In genomic region chr9:37656439-37656881, GRCm38 (mm10) we compare ENCODE assay signal across 8 mouse cellular contexts. TPM values are rescaled to one million over a fixed set of nuclear protein-coding genes. Genes with fewer than 3 reads are reported as not detected.
A peak's percentile ranks its signal among the peaks of the same experiment; 100 is the strongest.
DNase-seq lines count a peak whose midpoint lies in the region; ATAC-seq and TF ChIP-seq lines count a peak whose summit lies in the region.

No protein-coding gene starts in this region.

- WGBS in embryonic facial prominence, embryonic 14.5 days: under 1% methylated on average over 10 of the region's 10 CpGs
- 2% methylated on average over 10 of the region's 10 CpGs for WGBS in hindbrain, embryonic 13.5 days
- 1% methylated on average over 10 of the region's 10 CpGs for WGBS in liver, embryonic 11.5 days

- H3K9ac ChIP-seq in embryonic facial prominence, embryonic 14.5 days (ENCODE audit: low read depth, low read length): peak overlapping the region; percentile 83
- peak overlapping the region; percentile 86 for H3K9ac ChIP-seq in hindbrain, embryonic 13.5 days
- H3K9ac ChIP-seq in liver, embryonic 11.5 days (ENCODE audit: low read depth, low read length): peak overlapping the region; percentile 84

- H3K4me3 ChIP-seq in testis, adult 2 months (ENCODE audit: control insufficient read depth, low read depth, low read length): peak overlapping the region; percentile 98
- H3K4me3 ChIP-seq in embryonic facial prominence, embryonic 14.5 days (ENCODE audit: low read depth, low read length): peak overlapping the region; percentile 78
- peak overlapping the region; percentile 83 for H3K4me3 ChIP-seq in hindbrain, embryonic 13.5 days
- peak overlapping the region; percentile 85 for H3K4me3 ChIP-seq in liver, embryonic 11.5 days (ENCODE audit: low read depth, low read length)
- H3K4me3 ChIP-seq in myocyte: peak overlapping the region; percentile 97

- H3K4me2 ChIP-seq in embryonic facial prominence, embryonic 14.5 days (ENCODE audit: low read depth, low read length): peak overlapping the region; percentile 82
- H3K4me2 ChIP-seq in hindbrain, embryonic 13.5 days: peak overlapping the region; percentile 87
- H3K4me2 ChIP-seq in liver, embryonic 11.5 days: peak overlapping the region; percentile 73
- H3K4me2 ChIP-seq in myocyte (ENCODE audit: low read depth): peak overlapping the region; percentile 97

- no peak for TF ChIP-seq CTCF in testis, adult 2 months (IDR thresholded peaks at IDR 0.05; ENCODE audit: control insufficient read depth, insufficient read depth, insufficient replicate concordance, low read depth, low read length)

- TF ChIP-seq POLR2A in testis, adult 2 months (IDR thresholded peaks at IDR 0.05; ENCODE audit: control insufficient read depth, low read depth, low read length): no peak
- no peak for TF ChIP-seq POLR2A in myocyte (IDR thresholded peaks at IDR 0.05; ENCODE audit: insufficient read length, low read depth)

- no peaks in the 10 kb centered on the region; the same call in 1 of the 2 replicates for H3K36me3 ChIP-seq in testis, adult 2 months (ENCODE audit: control insufficient read depth, insufficient read depth, low read length)
- H3K36me3 ChIP-seq in embryonic facial prominence, embryonic 14.5 days (ENCODE audit: control insufficient read depth, insufficient read depth, low read length): peaks cover 36% of the 10 kb centered on the region
- peaks cover 27% of the 10 kb centered on the region for H3K36me3 ChIP-seq in hindbrain, embryonic 13.5 days
- H3K36me3 ChIP-seq in liver, embryonic 11.5 days (ENCODE audit: control insufficient read depth, insufficient read depth, low read length): peaks cover 19% of the 10 kb centered on the region
- peaks cover 24% of the 10 kb centered on the region for H3K36me3 ChIP-seq in myocyte (ENCODE audit: control insufficient read depth, insufficient read depth)

- DNase-seq in testis, postnatal 10 days (ENCODE audit: low spot score): no peak
- DNase-seq in embryonic facial prominence, embryonic 14.5 days (ENCODE audit: low spot score): no peak
- DNase-seq in liver, embryonic 11.5 days (ENCODE audit: low spot score): peak; percentile 40
- DNase-seq in gastrocnemius, postnatal 14 days: no peak
- DNase-seq in frontal cortex, postnatal 25 days (ENCODE audit: low spot score in 2 of 2): no peak

- H3K27ac ChIP-seq in testis, adult 2 months (ENCODE audit: control insufficient read depth, insufficient read depth, low read depth, low read length): peak overlapping the region; percentile 91
- H3K27ac ChIP-seq in embryonic facial prominence, embryonic 14.5 days (replicated peaks; ENCODE audit: low read depth, low read length): peak overlapping the region; percentile 94
- 0 out of 2 replicates have a peak overlapping the region, but pooled peaks have one; percentile 69 for H3K27ac ChIP-seq in hindbrain, embryonic 13.5 days
- peak overlapping the region; percentile 67 for H3K27ac ChIP-seq in liver, embryonic 11.5 days (ENCODE audit: low read depth, low read length)

- peaks cover 20% of the 10 kb centered on the region for H3K79me2 ChIP-seq in myocyte (ENCODE audit: control insufficient read depth, insufficient read depth)

- 0 out of 2 replicates have a peak, but pooled peaks have one; percentile 7 for ATAC-seq in embryonic facial prominence, embryonic 14.5 days (ENCODE audit: low read depth)
- peak; percentile 17; the same call in 1 of the 2 replicates for ATAC-seq in hindbrain, embryonic 13.5 days (ENCODE audit: low FRiP score)
- ATAC-seq in liver, embryonic 11.5 days (replicated peaks; ENCODE audit: low FRiP score): peak; percentile 44; the same call in 1 of the 2 replicates

- no peaks in the 10 kb centered on the region for H3K27me3 ChIP-seq in testis, adult 2 months (ENCODE audit: control insufficient read depth, insufficient read depth, low read length)
- H3K27me3 ChIP-seq in embryonic facial prominence, embryonic 14.5 days (replicated peaks; ENCODE audit: control insufficient read depth, insufficient read depth, low read length): no peaks in the 10 kb centered on the region
- 0 out of 2 replicates have a peak, but pooled peaks cover 4% of the 10 kb centered on the region for H3K27me3 ChIP-seq in hindbrain, embryonic 13.5 days
- H3K27me3 ChIP-seq in liver, embryonic 11.5 days (replicated peaks; ENCODE audit: control insufficient read depth, insufficient read depth, low read length): no peaks in the 10 kb centered on the region
- H3K27me3 ChIP-seq in myocyte (ENCODE audit: control insufficient read depth, insufficient read depth, insufficient read length): no peaks in the 10 kb centered on the region

- H3K4me1 ChIP-seq in testis, adult 2 months (ENCODE audit: control insufficient read depth, insufficient read depth, low read length): no peaks in the 10 kb centered on the region; the same call in 1 of the 2 replicates
- peaks cover 5% of the 10 kb centered on the region; the same call in 1 of the 2 replicates for H3K4me1 ChIP-seq in embryonic facial prominence, embryonic 14.5 days (ENCODE audit: control insufficient read depth, insufficient read depth, low read length)
- H3K4me1 ChIP-seq in hindbrain, embryonic 13.5 days (replicated peaks): peaks cover 12% of the 10 kb centered on the region
- H3K4me1 ChIP-seq in liver, embryonic 11.5 days (replicated peaks; ENCODE audit: control insufficient read depth, insufficient read depth, low read length): 0 out of 2 replicates have a peak, but pooled peaks cover 6% of the 10 kb centered on the region

- H3K9me3 ChIP-seq in embryonic facial prominence, embryonic 14.5 days (ENCODE audit: control insufficient read depth, low read length): no peaks in the 10 kb centered on the region
- H3K9me3 ChIP-seq in hindbrain, embryonic 13.5 days: no peaks in the 10 kb centered on the region
- no peaks in the 10 kb centered on the region for H3K9me3 ChIP-seq in liver, embryonic 11.5 days (ENCODE audit: control insufficient read depth, low read length)

- intact Hi-C loops in gastrocnemius, postnatal 14 days (cut with DNase I; ENCODE audit: low total_unique reads): no loop called here

- H3ac ChIP-seq in myocyte (ENCODE audit: control insufficient read depth, insufficient read length): peak overlapping the region; percentile 12

TF ChIP-seq in myocyte, 11 proteins besides CTCF, POLR2A, EP300 and RAD21:
- TF ChIP-seq MAX (IDR thresholded peaks at IDR 0.05; ENCODE audit: low read depth): no peak
- TF ChIP-seq POLR2AphosphoS2 (IDR thresholded peaks at IDR 0.05; ENCODE audit: insufficient read length, low read depth): no peak
- TF ChIP-seq TCF12 (IDR thresholded peaks at IDR 0.05; ENCODE audit: insufficient read depth, poor library complexity, severe bottlenecking): no peak
- no peak for TF ChIP-seq MYOD1 (IDR thresholded peaks at IDR 0.05; ENCODE audit: control insufficient read depth in 1 of 3, insufficient read length in 2 of 3, low read depth in 2 of 3)
- TF ChIP-seq MYOG (IDR thresholded peaks at IDR 0.05; ENCODE audit: control insufficient read depth in 1 of 3, insufficient read depth in 1 of 3, insufficient read length in 2 of 3, low read depth in 2 of 3): no peak
- no peak for TF ChIP-seq REST (IDR thresholded peaks at IDR 0.05; ENCODE audit: insufficient read depth, insufficient read length)
- no peak for TF ChIP-seq CEBPB (IDR thresholded peaks at IDR 0.05; ENCODE audit: insufficient read depth, poor library complexity, severe bottlenecking)
- TF ChIP-seq TCF3 (IDR thresholded peaks at IDR 0.05; ENCODE audit: insufficient read length, low read depth): no peak

RNA-seq across cellular contexts. Expression of gene Tbrg1, which starts 0.7 kb away (rescaled TPM):
- 84.6 and 91.2 TPM in 2 replicates for polyA plus RNA-seq in testis, adult 2 months (2012; rRNA removed)
- polyA plus RNA-seq in embryonic facial prominence, embryonic 14.5 days (2014; fragmentation: Nextera tagmentation; extraction: Ambion mirVana): 197 and 214 TPM in 2 replicates
- polyA plus RNA-seq in hindbrain, embryonic 13.5 days (2015; fragmentation: Nextera tagmentation; extraction: Ambion mirVana): 89.2 and 95.8 TPM in 2 replicates
- 127 and 128 TPM in 2 replicates for polyA plus RNA-seq in liver, embryonic 11.5 days (2014; fragmentation: Nextera tagmentation; extraction: Ambion mirVana)
- 93.3 TPM for polyA plus RNA-seq in myocyte (2012; fragmentation: generic; extraction: Trizol)
- 10 to 100 TPM; 38.5 to 42.1 TPM for total RNA-seq in gastrocnemius, postnatal 14 days (2021)

RNA-seq across cellular contexts. Expression of gene Panx3, which starts 12.6 kb away (rescaled TPM):
- 0.70 and 0.85 TPM in 2 replicates for polyA plus RNA-seq in testis, adult 2 months (2012; rRNA removed)
- 39.9 and 57.4 TPM in 2 replicates for polyA plus RNA-seq in embryonic facial prominence, embryonic 14.5 days (2014; fragmentation: Nextera tagmentation; extraction: Ambion mirVana)
- polyA plus RNA-seq in hindbrain, embryonic 13.5 days (2015; fragmentation: Nextera tagmentation; extraction: Ambion mirVana): 0.08 and 0.47 TPM in 2 replicates
- not detected in 2 replicates for polyA plus RNA-seq in liver, embryonic 11.5 days (2014; fragmentation: Nextera tagmentation; extraction: Ambion mirVana)
- 0.02 TPM for polyA plus RNA-seq in myocyte (2012; fragmentation: generic; extraction: Trizol)
- not detected for total RNA-seq in gastrocnemius, postnatal 14 days (2021)

RNA-seq across cellular contexts. Expression of gene Spa17, which starts 42.9 kb away (rescaled TPM):
- polyA plus RNA-seq in testis, adult 2 months (2012; rRNA removed): 547 and 582 TPM in 2 replicates
- polyA plus RNA-seq in embryonic facial prominence, embryonic 14.5 days (2014; fragmentation: Nextera tagmentation; extraction: Ambion mirVana): 6.9 and 10.2 TPM in 2 replicates
- polyA plus RNA-seq in hindbrain, embryonic 13.5 days (2015; fragmentation: Nextera tagmentation; extraction: Ambion mirVana): 16.1 and 17.1 TPM in 2 replicates
- polyA plus RNA-seq in liver, embryonic 11.5 days (2014; fragmentation: Nextera tagmentation; extraction: Ambion mirVana): 3.9 and 4.9 TPM in 2 replicates
- polyA plus RNA-seq in myocyte (2012; fragmentation: generic; extraction: Trizol): 2.7 TPM
- total RNA-seq in gastrocnemius, postnatal 14 days (2021): 1 to 10 TPM; 1.9 to 2.2 TPM

RNA-seq across cellular contexts. Expression of gene Olfr160, which starts 59.6 kb away (rescaled TPM):
- polyA plus RNA-seq in testis, adult 2 months (2012; rRNA removed): 0.19 TPM in 1 of 2 replicates, not detected in the other
- not detected in 2 replicates for polyA plus RNA-seq in embryonic facial prominence, embryonic 14.5 days (2014; fragmentation: Nextera tagmentation; extraction: Ambion mirVana)
- polyA plus RNA-seq in hindbrain, embryonic 13.5 days (2015; fragmentation: Nextera tagmentation; extraction: Ambion mirVana): not detected in 2 replicates
- not detected in 2 replicates for polyA plus RNA-seq in liver, embryonic 11.5 days (2014; fragmentation: Nextera tagmentation; extraction: Ambion mirVana)
- polyA plus RNA-seq in myocyte (2012; fragmentation: generic; extraction: Trizol): not detected
- not detected for total RNA-seq in gastrocnemius, postnatal 14 days (2021)

Comparison
In these comparisons a context has a peak if more than half of its experiments do, and no peak if none do; other contexts are left out.
1. RNA of gene Panx3, which starts 12.6 kb away (polyA plus RNA-seq): 39.9 to 57.4 TPM in embryonic facial prominence, embryonic 14.5 days; 0.70 to 0.85 TPM in testis, adult 2 months, 0.08 to 0.47 TPM in hindbrain, embryonic 13.5 days, 0.02 TPM in myocyte (single experiment) and not detected in liver, embryonic 11.5 days; every median in the first group is over 10 times any median in the second.
2. RNA of gene Spa17, which starts 42.9 kb away (polyA plus RNA-seq): 547 to 582 TPM in testis, adult 2 months; 16.1 to 17.1 TPM in hindbrain, embryonic 13.5 days, 6.9 to 10.2 TPM in embryonic facial prominence, embryonic 14.5 days, 3.9 to 4.9 TPM in liver, embryonic 11.5 days and 2.7 TPM in myocyte (single experiment); every median in the first group is over 10 times any median in the second.
3. Peak in every context shown above with its lines, with median percentiles within 50 percentile points of each other: H3K27ac ChIP-seq, H3K4me3 ChIP-seq, ATAC-seq, H3K4me2 ChIP-seq and H3K9ac ChIP-seq.